Mouse (Mus musculus) gonadal fat pad, adult 2 months (tissue): Measurements from ENCODE around the gene 4921536K21Rik. TPM values are rescaled to one million over a fixed set of nuclear protein-coding genes. Genes with fewer than 3 reads are reported as not detected.

Source experiments
- DNase-seq: peaks from one replicate; pipeline ENCODE4 v3.0.0-alpha.2; 2012; ENCODE audit warnings: low read depth
- polyA plus RNA-seq: library from polyadenylated mRNA; depleted of rRNA; stranded (reverse); fragments of >200 nt; gene quantifications from 2 replicates; pipeline ENCODE4 v1.2.3, GENCODE M21; 2012; rRNA removed

The 4921536K21Rik gene
- polyA plus RNA-seq, result 1.9 and 2.0 TPM in 2 replicates

- no peak for DNase-seq
Measured at GRCm38 (mm10) chr11:3894406-3895281, at the start of gene 4921536K21Rik, which contains the start of gene Dusp18. TSS of gene 4921536K21Rik (minus strand) at chr11:3895098. TSS of gene Dusp18 (plus strand) at chr11:3895240.

GRCm38 (mm10) chr11:3941371-3941770 is 46.5 kb upstream of the 4921536K21Rik start:
- no peak for DNase-seq

DNA sequence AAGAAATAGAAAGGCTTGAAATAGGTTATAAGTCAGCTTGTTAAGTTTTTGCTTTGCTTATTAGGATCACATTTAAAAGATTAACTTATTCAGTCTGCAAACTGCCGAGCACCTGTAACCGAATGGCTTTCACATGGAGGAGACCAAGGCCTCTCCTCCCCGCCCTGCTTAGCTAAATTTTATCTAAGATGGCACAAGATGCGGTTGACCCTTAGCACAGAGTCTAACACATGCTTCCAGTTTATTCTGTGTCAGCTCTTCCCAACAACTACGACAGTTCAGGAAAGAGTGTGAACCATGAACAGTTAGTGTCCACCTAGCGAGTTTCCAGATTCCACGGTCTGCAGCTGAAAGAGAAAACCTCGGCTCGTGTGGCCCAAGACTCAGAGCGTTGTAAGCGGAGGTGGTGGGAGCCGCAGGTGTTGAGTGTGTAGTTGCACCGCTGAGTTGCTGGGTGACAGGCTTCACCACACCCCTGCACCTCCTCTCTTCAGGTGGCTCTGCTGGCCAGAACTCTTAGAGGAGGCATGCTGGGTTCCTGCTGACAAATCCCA is 42.5 kb upstream of the 4921536K21Rik start:
- no peak for DNase-seq

DNA sequence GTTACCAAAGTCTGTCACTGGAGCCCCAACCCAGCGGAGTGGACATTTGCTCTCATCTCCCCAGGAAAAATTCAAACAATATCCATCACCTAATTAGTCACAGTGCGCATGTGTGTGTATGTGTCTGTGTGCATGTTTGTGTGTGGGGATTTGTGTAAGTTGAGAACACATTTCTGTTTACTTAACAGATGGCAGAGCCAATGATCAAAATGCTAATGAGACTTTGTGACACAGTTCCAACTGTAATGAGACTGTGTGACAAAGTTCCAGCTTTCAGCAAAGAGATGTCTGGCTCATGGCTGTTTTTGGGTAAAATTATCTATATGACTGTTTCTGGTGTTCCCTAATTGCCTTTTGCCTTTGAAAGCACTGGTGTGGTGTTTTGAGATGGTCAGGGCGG is 41.4 kb upstream of the 4921536K21Rik start:
- DNase-seq, result no peak

DNA sequence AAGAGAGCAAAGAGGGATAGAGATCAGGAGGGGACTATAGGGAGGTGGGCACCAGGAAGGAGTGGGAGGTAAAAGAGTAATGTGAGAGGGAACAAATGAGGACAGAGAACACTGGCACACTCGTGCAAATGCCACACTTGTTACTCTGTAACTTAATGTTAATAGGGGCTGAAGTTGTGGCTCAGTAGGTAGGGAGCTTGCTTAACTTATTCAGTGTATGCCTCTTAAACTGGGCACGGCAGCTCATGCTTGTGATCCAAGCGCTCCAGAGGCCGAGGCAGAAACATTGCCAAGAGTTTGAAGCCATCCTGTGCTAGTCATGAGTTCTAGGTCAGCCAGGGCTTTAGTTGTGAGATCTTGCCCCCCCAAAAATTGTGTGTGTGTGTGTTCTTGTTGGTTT is 40.2 kb upstream of the 4921536K21Rik start:
- no peak for DNase-seq

DNA sequence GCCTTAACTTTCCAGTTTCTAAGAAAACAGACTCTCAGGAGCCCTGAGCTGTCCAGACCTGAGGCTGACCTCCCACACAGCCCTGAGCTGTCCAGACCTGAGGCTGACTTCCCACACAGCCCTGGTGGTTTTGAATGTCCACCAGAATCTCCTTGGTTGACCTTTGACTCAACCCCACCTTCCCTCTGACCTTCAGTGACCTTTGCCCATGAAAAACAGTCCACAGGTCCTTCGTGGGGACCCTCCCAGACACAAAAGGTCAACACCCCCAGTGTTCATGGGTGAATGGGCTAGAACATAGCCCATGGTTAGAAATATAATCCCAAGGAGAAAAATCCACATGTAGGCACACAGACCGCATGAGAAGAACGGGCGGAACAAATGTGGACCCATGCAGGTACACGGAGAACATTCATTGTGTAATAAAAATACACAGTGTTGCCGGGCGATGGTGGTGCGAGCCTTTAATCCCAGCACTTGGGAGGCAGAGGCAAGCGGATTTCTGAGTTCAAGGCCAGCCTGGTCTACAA is 38.9 kb upstream of the 4921536K21Rik start:
- no peak for DNase-seq

DNA sequence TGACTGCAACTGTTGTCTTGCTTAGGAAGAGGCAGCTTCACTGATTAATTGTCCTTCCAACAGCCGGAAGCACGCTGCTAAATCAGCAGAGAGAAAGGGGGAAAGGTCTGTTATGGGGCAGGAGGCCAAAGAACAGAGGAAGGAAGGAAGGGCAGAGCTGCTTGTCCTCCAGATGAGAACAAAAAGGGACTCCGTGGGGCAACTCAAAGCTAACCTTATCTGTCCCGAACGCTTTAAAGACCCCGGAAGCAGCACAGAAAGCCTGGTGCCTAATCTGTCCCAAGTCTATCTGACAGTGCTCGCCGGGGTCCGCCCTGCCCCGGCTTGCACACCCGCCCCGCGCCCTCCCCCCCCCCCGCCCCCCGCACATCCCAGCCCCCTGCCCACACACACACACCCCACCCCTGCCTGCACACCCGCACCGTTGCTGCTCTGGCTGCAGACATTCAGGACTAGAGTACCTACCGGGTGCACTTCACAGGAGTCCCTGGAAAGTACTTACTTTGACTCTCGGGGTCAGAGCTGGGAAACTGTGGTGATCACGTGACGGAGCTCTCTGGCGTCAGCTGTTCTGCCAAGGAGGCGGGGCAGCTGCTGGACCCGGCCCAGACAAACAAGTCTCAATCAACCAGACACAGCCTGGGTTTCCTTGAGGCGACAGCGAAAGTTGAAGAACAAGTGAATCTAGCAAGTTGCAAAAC is 36.8 kb upstream of the 4921536K21Rik start, which contains the start of gene Tcn2:
Tcn2 (minus strand) TSS at position 649 of the 701 bp plus-strand sequence.
- DNase-seq, result peak; percentile 71

DNA sequence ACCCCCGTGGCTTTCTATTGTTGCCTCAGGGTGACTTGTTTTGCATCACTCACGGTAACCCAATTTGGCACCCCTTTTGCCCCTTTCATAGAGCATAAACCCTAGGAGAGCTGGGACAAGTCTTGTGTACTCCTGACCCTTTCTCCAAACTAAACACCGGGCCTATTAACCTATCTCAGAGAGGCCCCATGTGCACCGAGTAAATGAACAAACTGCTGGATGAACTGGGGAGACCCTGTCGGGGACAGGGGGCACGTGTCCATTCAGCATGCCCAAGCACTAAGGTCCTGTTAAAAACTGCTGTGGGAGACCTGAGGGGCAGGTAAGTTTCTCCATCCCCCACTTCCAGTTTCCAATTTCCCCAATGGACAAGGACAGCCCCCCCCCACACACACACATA is 36.0 kb upstream of the 4921536K21Rik start:
- no peak for DNase-seq

DNA sequence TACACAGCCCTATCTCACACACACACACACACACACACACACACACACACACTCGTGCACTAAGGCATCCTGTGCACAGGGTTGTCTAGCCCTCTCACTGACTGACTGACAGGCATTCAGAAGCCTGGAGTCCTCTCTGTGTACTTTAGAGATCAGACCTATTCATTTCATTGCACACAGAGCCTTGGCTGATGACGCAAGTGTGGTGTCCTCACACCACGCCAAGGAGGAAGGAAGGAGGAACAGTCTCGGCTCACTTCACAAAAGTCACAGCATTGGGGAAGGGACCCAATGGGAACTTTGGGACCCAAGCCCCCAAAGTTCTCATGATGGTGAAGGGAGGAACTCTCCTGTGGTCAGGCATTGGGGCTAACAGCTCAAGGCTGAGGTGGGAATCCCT is 35.1 kb upstream of the 4921536K21Rik start:
- no peak for DNase-seq

GRCm38 (mm10) chr11:3925916-3926315 is 31.0 kb upstream of the 4921536K21Rik start:
- DNase-seq, result no peak

DNA sequence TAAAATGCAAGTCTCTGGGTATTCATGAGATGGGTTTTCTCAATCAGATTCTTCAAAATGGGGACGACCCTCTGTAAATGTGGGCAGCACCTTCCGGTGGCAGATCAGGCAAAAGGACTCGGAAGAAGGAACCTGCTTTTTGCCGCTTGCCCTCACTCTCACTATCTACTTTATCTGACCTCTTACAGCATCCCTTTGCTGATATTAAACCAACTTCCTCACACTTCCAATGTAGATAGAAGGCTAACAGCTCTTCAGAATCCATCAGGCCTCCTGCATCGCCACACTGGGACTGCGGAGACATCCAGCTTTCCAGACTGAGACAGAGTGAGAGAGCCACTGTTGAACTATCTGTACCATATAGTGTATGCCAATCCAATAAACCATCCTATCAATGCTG is 27.8 kb upstream of the 4921536K21Rik start:
- no peak for DNase-seq

DNA sequence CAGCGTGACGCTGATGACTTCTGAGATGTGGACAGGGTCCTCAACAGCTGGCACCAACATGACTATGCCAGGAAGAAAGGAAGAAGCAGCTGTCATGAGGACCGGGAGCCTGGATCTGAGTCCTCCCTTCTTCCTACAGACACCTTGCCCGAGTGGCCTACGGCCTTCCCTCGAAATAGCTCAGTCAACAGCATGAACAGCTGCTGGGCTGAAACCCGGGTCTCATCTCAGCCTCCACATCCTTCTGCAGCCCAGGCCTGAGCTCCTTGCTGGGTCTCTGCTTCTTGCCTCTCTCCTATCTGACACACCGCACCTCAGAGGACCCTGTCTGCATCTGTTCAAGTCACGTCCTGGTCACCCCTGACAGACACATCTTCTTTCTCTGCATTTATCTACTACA is 27.2 kb upstream of the 4921536K21Rik start:
- no peak for DNase-seq

- DNase-seq, result peak; percentile 54
Measured at GRCm38 (mm10) chr11:3921281-3921850, 26.5 kb upstream of the 4921536K21Rik start.

DNA sequence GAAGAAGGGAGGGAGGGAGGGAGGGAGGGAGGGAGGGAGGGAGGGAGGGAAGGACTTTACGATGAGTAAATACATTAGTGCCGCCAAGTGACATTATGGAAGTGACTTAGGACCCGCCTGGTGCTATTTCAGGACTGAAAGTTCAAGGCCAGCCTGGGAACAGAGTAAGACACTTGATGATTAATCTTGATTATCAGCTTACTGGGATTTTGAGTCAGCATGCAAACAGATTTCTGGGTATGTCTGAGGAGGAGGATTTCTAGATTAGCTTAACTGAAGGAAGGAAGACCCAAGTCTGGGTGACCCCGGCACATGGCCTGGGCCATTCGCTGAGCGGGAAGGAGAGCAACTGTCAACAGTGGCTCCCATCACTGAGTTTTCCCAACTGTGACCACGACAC is 25.6 kb upstream of the 4921536K21Rik start:
- no peak for DNase-seq

GRCm38 (mm10) chr11:3918738-3919137 is 23.8 kb upstream of the 4921536K21Rik start:
- DNase-seq, result no peak

- no peak for DNase-seq
Measured at GRCm38 (mm10) chr11:3914109-3914840, 19.4 kb upstream of the 4921536K21Rik start, which contains the start of gene Slc35e4. TSS of gene Slc35e4 (minus strand) at chr11:3914664.

DNA sequence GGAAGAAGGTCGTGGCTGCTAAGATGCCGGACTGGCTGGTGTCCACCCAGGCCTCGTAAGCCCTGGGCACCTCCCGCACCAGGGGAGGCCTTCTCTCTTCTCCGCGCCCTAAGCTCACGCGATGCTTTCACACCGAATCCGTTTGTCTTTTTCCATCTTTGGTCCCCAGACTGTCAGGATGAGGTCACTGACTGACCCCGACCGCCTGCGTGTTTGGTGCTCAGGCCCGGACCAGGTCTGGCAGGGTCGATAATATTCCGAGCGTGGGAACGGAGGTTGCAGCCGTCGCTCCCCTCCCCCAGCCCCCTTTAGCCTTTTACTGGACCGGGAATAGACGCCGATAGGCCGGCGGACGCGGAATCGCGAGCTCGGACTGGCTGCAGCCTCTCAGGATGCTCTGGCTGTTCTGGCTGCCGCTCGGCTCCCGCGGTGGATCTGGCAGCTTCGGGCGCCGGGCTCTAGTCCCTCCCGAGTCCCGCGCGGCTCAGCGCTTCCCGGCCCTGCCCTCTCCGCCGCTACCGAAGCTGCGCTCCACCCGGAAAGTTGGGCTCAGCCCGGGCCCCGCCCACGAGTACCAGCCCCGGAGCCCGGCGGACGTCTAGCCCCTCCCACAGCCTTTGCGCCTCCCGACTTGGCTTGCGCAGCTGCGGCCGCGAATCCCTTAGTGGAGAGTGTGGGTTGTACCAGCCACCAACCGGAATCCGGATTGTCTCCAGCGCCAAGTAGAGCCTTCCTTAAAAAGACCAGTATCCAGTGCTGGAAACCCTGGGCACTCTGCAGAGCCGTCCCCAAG is 18.6 kb upstream of the 4921536K21Rik start:
- DNase-seq, result peak; percentile 56

GRCm38 (mm10) chr11:3912875-3913271 is 18.0 kb upstream of the 4921536K21Rik start:
- DNase-seq, result no peak

- no peak for DNase-seq
Measured at GRCm38 (mm10) chr11:3912100-3912874, 17.4 kb upstream of the 4921536K21Rik start.
